Mouse (Mus musculus) myocyte (in vitro differentiated cells): ENCODE measurements around the gene Cfap100.

Experiments
- CEBPB ChIP-seq: IDR thresholded peaks from 2 replicates; pipeline ENCODE4 v1.6.1; 2011; ENCODE audit warnings: mild to moderate bottlenecking, moderate library complexity; ENCODE audit not compliant: poor library complexity, insufficient read depth, severe bottlenecking
- E2F4 ChIP-seq: IDR thresholded peaks from one replicate; pipeline ENCODE4 v1.6.1; 2011; ENCODE audit warnings: mild to moderate bottlenecking, control low read depth, moderate library complexity; ENCODE audit not compliant: insufficient read depth
- MAX ChIP-seq: IDR thresholded peaks from one replicate; pipeline ENCODE4 v1.6.1; 2011; ENCODE audit warnings: low read depth, mild to moderate bottlenecking, control low read depth
- MYOG ChIP-seq, 3 experiments: IDR thresholded peaks; one replicate each; pipeline ENCODE4 v1.6.1; 2011; ENCODE audit warnings: control low read depth in 2 of 3, low read depth in 2 of 3, mild to moderate bottlenecking in 2 of 3; ENCODE audit not compliant: insufficient read length in 2 of 3, control insufficient read depth in 1 of 3, insufficient read depth in 1 of 3
- POLR2A ChIP-seq: IDR thresholded peaks from one replicate; pipeline ENCODE4 v1.6.1; 2011; ENCODE audit warnings: low read depth, mild to moderate bottlenecking, control low read depth, moderate library complexity; ENCODE audit not compliant: insufficient read length
- POLR2AphosphoS2 ChIP-seq: IDR thresholded peaks from one replicate; pipeline ENCODE4 v1.6.1; 2011; ENCODE audit warnings: low read depth, control low read depth; ENCODE audit not compliant: insufficient read length
- SRF ChIP-seq: IDR thresholded peaks from one replicate; pipeline ENCODE4 v1.6.1; 2011; ENCODE audit warnings: low read depth; ENCODE audit not compliant: control insufficient read depth, insufficient read length
- USF1 ChIP-seq: IDR thresholded peaks from one replicate; pipeline ENCODE4 v1.6.1; 2011; ENCODE audit warnings: low read depth, mild to moderate bottlenecking, control low read depth, moderate library complexity

GRCm38 (mm10) chr6:90472697-90473096, 44.1 kb upstream of the Cfap100 start:
- TF ChIP-seq E2F4 (no peak), POLR2A (no peak), USF1 (no peak), SRF (no peak), POLR2AphosphoS2 (no peak), MAX (no peak), MYOG (IDR thresholded peaks at IDR 0.05; ENCODE audit: control insufficient read depth in 1 of 3, insufficient read depth in 1 of 3, insufficient read length in 2 of 3, low read depth in 2 of 3) (no peak), CEBPB (no peak)
